Comparison of ENCODE assay signal across 8 mouse cellular contexts in genomic region chr12:49373821-49374605, GRCm38 (mm10). TPM values are rescaled to one million over a fixed set of nuclear protein-coding genes. Genes with fewer than 3 reads are reported as not detected.
DNase-seq lines count a peak whose midpoint lies in the region; ATAC-seq and TF ChIP-seq lines count a peak whose summit lies in the region.

No protein-coding gene starts in this region.

- ATAC-seq in lung, postnatal 0 days = no peak
- no peak for ATAC-seq in limb, embryonic 12.5 days (ENCODE audit: insufficient number of reproducible peaks, insufficient read depth, low FRiP score, low TSS enrichment, low read depth)
- no peak for ATAC-seq in megakaryocyte progenitor cell, adult 5-6 weeks (replicated peaks; ENCODE audit: poor library complexity)

- H3K9ac ChIP-seq in lung, postnatal 0 days (replicated peaks; ENCODE audit: low read depth) = no peak overlapping the region
- H3K9ac ChIP-seq in limb, embryonic 12.5 days (replicated peaks) = no peak overlapping the region

- no peaks in the 10 kb centered on the region for H3K9me3 ChIP-seq in lung, postnatal 0 days (ENCODE audit: low read length)
- H3K9me3 ChIP-seq in forebrain, embryonic 10.5 days = no peaks in the 10 kb centered on the region
- H3K9me3 ChIP-seq in limb, embryonic 12.5 days = no peaks in the 10 kb centered on the region

- H3K27me3 ChIP-seq in lung, postnatal 0 days (replicated peaks; ENCODE audit: insufficient read depth, low read length) = peaks cover 47% of the 10 kb centered on the region
- H3K27me3 ChIP-seq in forebrain, embryonic 10.5 days (ENCODE audit: poor library complexity, severe bottlenecking) = peaks cover 97% of the 10 kb centered on the region
- H3K27me3 ChIP-seq in limb, embryonic 12.5 days = peaks cover 76% of the 10 kb centered on the region

- 4% methylated on average over 24 of the region's 24 CpGs for WGBS in lung, postnatal 0 days
- under 1% methylated on average over 24 of the region's 24 CpGs for WGBS in forebrain, embryonic 10.5 days
- WGBS in limb, embryonic 12.5 days = under 1% methylated on average over 24 of the region's 24 CpGs

- no peak overlapping the region for H3K27ac ChIP-seq in lung, postnatal 0 days (ENCODE audit: low read length)
- peak overlapping the region; percentile 96 for H3K27ac ChIP-seq in forebrain, embryonic 10.5 days
- no peak overlapping the region for H3K27ac ChIP-seq in limb, embryonic 12.5 days

- H3K4me1 ChIP-seq in lung, postnatal 0 days (ENCODE audit: insufficient read depth, low read depth, low read length) = peaks cover 4% of the 10 kb centered on the region; the same call in 1 of the 2 replicates
- peaks cover 58% of the 10 kb centered on the region for H3K4me1 ChIP-seq in forebrain, embryonic 10.5 days
- no peaks in the 10 kb centered on the region for H3K4me1 ChIP-seq in limb, embryonic 12.5 days (replicated peaks)

- H3K4me2 ChIP-seq in lung, postnatal 0 days (replicated peaks; ENCODE audit: low read depth, low read length) = peak overlapping the region; percentile 27
- H3K4me2 ChIP-seq in limb, embryonic 12.5 days = peak overlapping the region; percentile 39

- H3K4me3 ChIP-seq in lung, postnatal 0 days (ENCODE audit: low read depth, low read length) = peak overlapping the region; percentile 28; the same call in 1 of the 2 replicates
- peak overlapping the region; percentile 81 for H3K4me3 ChIP-seq in forebrain, embryonic 10.5 days
- peak overlapping the region; percentile 4; the same call in 1 of the 2 replicates for H3K4me3 ChIP-seq in limb, embryonic 12.5 days (replicated peaks)

- no peak for TF ChIP-seq EP300 in lung, postnatal 0 days (IDR thresholded peaks at IDR 0.05)

- DNase-seq in lung, postnatal 0 days (ENCODE audit: low spot score) = no peak
- DNase-seq in lung, postnatal 36 days = no peak
- DNase-seq in forebrain, embryonic 10.5 days (ENCODE audit: extremely low spot score, low spot score) = peak; percentile 42
- DNase-seq in retina, postnatal 1 day = peak; percentile 36
- DNase-seq in thymus, postnatal 36 days = no peak
- no peak for DNase-seq in urinary bladder, postnatal 14 days (ENCODE audit: low spot score)

- H3K36me3 ChIP-seq in lung, postnatal 0 days (ENCODE audit: insufficient read depth, low read length) = no peaks in the 10 kb centered on the region
- no peaks in the 10 kb centered on the region for H3K36me3 ChIP-seq in forebrain, embryonic 10.5 days (replicated peaks)
- H3K36me3 ChIP-seq in limb, embryonic 12.5 days = no peaks in the 10 kb centered on the region

- no peak for TF ChIP-seq CTCF in lung, postnatal 0 days (IDR thresholded peaks at IDR 0.05)

RNA-seq across cellular contexts. Expression of gene Foxg1, which starts 8.4 kb away (rescaled TPM):
- not detected in 2 replicates for polyA plus RNA-seq in lung, postnatal 0 days (2015; fragmentation: Nextera tagmentation; extraction: Ambion mirVana)
- polyA plus RNA-seq in forebrain, embryonic 10.5 days (2016; fragmentation: Nextera tagmentation; extraction: Ambion mirVana) = 20.2 and 20.7 TPM in 2 replicates
- polyA plus RNA-seq in limb, embryonic 12.5 days (2016; fragmentation: Nextera tagmentation; extraction: Ambion mirVana) = not detected in 2 replicates
- not detected in 2 replicates for total RNA-seq in megakaryocyte progenitor cell, adult 5-6 weeks (2015)
- not detected in 2 replicates for total RNA-seq in megakaryocyte progenitor cell, adult 5-6 weeks (2017)

RNA-seq across cellular contexts. Expression of gene Gm43517, which starts 11.0 kb away (rescaled TPM):
- not detected in 2 replicates for polyA plus RNA-seq in lung, postnatal 0 days (2015; fragmentation: Nextera tagmentation; extraction: Ambion mirVana)
- polyA plus RNA-seq in forebrain, embryonic 10.5 days (2016; fragmentation: Nextera tagmentation; extraction: Ambion mirVana) = 1.2 TPM in 2 replicates
- polyA plus RNA-seq in limb, embryonic 12.5 days (2016; fragmentation: Nextera tagmentation; extraction: Ambion mirVana) = not detected in 2 replicates
- total RNA-seq in megakaryocyte progenitor cell, adult 5-6 weeks (2015) = not detected in 2 replicates
- not detected in 2 replicates for total RNA-seq in megakaryocyte progenitor cell, adult 5-6 weeks (2017)

Comparison
In these comparisons a context has a peak if more than half of its experiments do, and no peak if none do; other contexts are left out.
1. DNase-seq: peak in forebrain, embryonic 10.5 days (single experiment) and retina, postnatal 1 day (single experiment); none in lung, postnatal 0 days (single experiment), lung, postnatal 36 days (single experiment), thymus, postnatal 36 days (0 of 2) and urinary bladder, postnatal 14 days (single experiment).
2. H3K4me3 ChIP-seq: peak in every context shown above with its lines; median percentile 81 in forebrain, embryonic 10.5 days; 28 in lung, postnatal 0 days; 4 in limb, embryonic 12.5 days.
3. RNA of gene Foxg1, which starts 8.4 kb away (polyA plus RNA-seq): 20.2 to 20.7 TPM in forebrain, embryonic 10.5 days; not detected in lung, postnatal 0 days and not detected in limb, embryonic 12.5 days; every median in the first group is over 10 times any median in the second.